Mouse (Mus musculus) frontal cortex, postnatal 14 days (tissue): ENCODE data around the gene Ano5.

Experiments used
- DNase-seq, 2 experiments: peaks; one replicate each; pipeline ENCODE4 v3.0.0; 2022; ENCODE audit warnings: low spot score in 2 of 2

Ano5 gene

DNA sequence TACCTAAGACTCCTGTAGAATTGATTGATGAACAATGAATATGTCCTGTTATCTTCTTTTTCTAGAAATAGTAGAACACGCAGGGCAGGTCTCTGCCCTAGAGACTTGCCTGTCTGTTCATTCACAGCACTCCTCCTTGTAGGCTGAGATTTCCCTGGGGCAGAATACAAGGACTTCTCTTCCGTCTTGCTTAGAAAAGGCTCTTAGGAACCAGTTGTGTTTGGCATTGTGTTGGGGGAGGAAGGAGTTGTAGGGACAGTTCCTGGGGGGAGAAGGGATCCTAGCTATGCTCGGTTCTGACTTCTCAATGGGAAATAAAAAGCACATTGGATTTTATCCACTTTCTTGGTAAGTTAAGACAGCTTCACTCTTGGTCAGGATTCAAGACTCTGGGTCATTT is 118.4 kb downstream of the Ano5 start:
- DNase-seq = no peak

DNA sequence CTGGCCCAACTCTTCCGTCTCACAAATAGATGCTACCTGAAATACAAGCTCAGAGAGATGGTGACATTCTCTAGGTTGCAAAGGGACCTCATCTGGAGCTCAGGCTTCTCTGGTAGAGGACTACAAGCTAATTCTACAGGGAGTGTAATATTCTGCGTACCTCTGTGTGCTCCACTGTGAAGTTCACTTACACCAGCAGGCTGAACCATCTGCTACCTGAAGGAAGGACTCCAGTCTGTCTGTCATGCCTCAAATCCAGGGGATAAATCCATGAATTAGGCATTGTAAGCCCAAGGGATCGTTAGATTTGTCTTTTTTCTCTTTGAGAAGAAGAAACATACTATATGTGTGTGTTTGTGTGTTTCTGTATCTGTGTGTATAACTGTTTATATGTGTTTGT is 120.3 kb downstream of the Ano5 start:
- no peak for DNase-seq

DNA sequence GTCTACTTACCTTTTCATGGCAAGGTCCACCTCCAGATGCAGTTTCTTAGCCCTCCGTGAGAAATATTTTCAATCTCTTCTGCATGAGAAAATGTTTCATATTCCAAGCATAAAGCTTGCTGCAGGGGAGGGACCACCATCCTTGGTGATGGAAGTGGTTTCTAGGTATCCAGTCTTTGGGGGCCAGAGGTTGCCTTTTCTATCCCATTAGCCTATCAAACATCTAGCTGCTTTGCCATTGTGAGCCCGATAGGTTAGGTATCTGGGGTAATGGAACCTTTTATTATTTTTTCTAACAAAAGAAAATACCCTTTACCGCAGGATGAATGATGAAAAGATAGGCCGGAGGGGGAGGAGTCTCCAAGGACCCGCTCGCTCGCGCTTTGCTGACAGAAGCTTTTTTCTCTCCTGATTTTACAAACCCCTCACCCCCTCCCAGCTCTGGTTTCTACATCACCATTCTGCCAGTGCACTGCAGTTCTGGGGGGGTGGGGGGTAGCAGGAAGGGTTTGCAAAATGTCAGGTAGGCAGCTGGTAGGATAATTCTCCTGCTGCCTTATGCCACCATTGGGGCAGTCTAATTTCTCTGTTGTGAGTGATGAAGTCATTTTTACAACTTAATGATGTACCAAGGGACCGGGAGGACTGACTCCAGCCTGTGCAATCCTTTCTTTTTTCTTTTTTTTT is 121.9 kb downstream of the Ano5 start:
- no peak for DNase-seq

DNA sequence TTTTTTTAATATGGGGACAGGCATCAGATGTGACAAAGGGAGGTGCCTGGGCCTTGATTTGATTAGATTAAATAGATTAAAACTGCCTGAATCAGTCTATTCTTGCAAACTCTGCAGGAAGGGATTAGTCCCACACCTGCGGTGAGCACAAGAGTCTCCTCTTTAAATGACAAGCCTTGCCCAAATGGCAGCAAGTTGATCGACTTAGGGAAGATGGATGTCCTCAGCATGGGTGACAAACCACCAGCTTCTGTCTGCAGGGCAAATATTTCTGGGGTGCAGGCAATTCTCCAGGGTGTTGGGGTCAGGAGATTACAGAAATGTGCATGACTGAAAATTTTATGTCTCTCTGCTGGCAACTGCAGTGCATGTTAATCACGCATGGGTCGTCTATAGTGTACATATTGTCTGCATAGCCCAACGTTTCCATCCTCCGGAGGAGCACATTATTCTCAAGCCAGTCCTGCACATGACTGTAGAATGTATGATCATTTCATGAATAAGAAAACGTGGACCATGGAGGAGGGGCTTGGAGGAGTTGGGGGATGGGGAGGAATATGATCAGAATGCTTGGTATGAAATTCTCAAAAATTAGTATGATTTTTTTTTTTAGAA is 122.5 kb downstream of the Ano5 start:
- DNase-seq = no peak
